10 mouse cellular contexts compared by ENCODE assay signal in genomic region chr5:103441706-103442105, GRCm38 (mm10).
"Had no signal": no experiment of that assay in that cellular context is flagged by ENCODE, and none has a peak within 500 bp of the region (broad histone marks: within the 10 kb centered on the region; RNA-seq: fewer than 3 reads in every experiment).

No protein-coding gene starts in this region.

- H3K4me2 ChIP-seq: limb, embryonic 13.5 days; neural tube, embryonic 12.5 days had no signal

- DNase-seq: kidney, adult 9 months; kidney, postnatal 14 days; left cerebral cortex, postnatal 4 days; lung, adult 18-20 months; lung, postnatal 36 days; thymus, postnatal 4 days had no signal

- H3K9me3 ChIP-seq: limb, embryonic 13.5 days; neural tube, embryonic 12.5 days had no signal

- H3K27me3 ChIP-seq: limb, embryonic 13.5 days; neural tube, embryonic 12.5 days had no signal

- H3K4me3 ChIP-seq: limb, embryonic 13.5 days; neural tube, embryonic 12.5 days had no signal

- H3K27ac ChIP-seq: limb, embryonic 13.5 days; liver, embryonic 14.5 days; neural tube, embryonic 12.5 days; stomach, postnatal 0 days had no signal

- H3K9ac ChIP-seq: limb, embryonic 13.5 days; liver, embryonic 14.5 days; neural tube, embryonic 12.5 days had no signal

- H3K36me3 ChIP-seq: limb, embryonic 13.5 days; neural tube, embryonic 12.5 days had no signal
